Mouse (Mus musculus): ENCODE data around the gene Smg6.

DNA sequence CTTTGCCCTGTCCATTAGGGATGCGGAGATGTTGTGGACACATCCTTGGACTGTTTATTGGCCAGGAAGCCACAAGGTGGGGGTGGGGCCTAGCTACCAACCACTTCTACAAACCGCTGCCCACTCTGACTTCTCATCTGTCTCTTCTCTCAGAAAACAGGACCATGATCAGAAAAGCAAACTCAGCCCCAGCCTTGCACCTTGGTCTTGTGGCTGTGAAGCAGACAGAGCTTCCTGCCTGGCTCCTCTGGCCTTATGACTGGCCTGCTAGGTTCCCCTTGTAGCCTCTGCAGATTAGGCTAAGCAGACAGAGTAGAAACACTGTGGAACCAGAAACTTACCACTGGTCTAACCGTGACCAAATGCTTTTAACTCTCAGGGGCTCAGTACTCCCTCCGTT lies 283.7 kb downstream of the Smg6 start:
- TF ChIP-seq POLR2A (IDR thresholded peaks at IDR 0.05; ENCODE audit: low read depth, low read length) (no peak), CTCF (IDR thresholded peaks at IDR 0.05; ENCODE audit: extremely low read depth, insufficient read length, insufficient replicate concordance, low read depth, low read length) (no peak)
